Mouse (Mus musculus) testis, adult 2 months (tissue): ENCODE measurements around the gene Trim14. TPM values are rescaled to one million over a fixed set of nuclear protein-coding genes. Genes with fewer than 3 reads are reported as not detected.

Experiments used
- H3K27ac ChIP-seq: fragments of 200-500 bp; 2 replicates; pipeline ENCODE4 v1.5.1; 2012; ENCODE audit warnings: low read depth, low read length; ENCODE audit not compliant: control insufficient read depth, insufficient read depth
- H3K27me3 ChIP-seq: fragments of 200-500 bp; 2 replicates; pipeline ENCODE4 v1.6.1; 2012; ENCODE audit warnings: mild to moderate bottlenecking, low read length, moderate library complexity; ENCODE audit not compliant: control insufficient read depth, insufficient read depth
- H3K36me3 ChIP-seq: fragments of 200-500 bp; 2 replicates; pipeline ENCODE4 v1.6.1; 2012; ENCODE audit warnings: mild to moderate bottlenecking, low read length; ENCODE audit not compliant: control insufficient read depth, insufficient read depth
- H3K4me1 ChIP-seq: fragments of 200-500 bp; 2 replicates; pipeline ENCODE4 v1.6.1; 2012; ENCODE audit warnings: low read length; ENCODE audit not compliant: control insufficient read depth, insufficient read depth
- H3K4me3 ChIP-seq: fragments of 200-500 bp; 2 replicates; pipeline ENCODE4 v1.5.1; 2012; ENCODE audit warnings: low read depth, mild to moderate bottlenecking, low read length, moderate library complexity, mixed read lengths; ENCODE audit not compliant: control insufficient read depth
- CTCF ChIP-seq: fragments of 200-500 bp; IDR thresholded peaks from 2 replicates; pipeline ENCODE4 v1.5.1; 2012; ENCODE audit warnings: low read depth, mild to moderate bottlenecking, inconsistent platforms, low read length, moderate library complexity; ENCODE audit not compliant: control insufficient read depth, insufficient read depth, insufficient replicate concordance
- POLR2A ChIP-seq: fragments of 200-500 bp; IDR thresholded peaks from 2 replicates; pipeline ENCODE4 v1.6.1; 2012; ENCODE audit warnings: low read depth, mild to moderate bottlenecking, inconsistent platforms, low read length, moderate library complexity; ENCODE audit not compliant: control insufficient read depth
- polyA plus RNA-seq: library from polyadenylated mRNA; depleted of rRNA; stranded (reverse); fragments of >200 nt; gene quantifications from 2 replicates; pipeline ENCODE4 v1.2.3, GENCODE M21; 2012

The Trim14 gene
- polyA plus RNA-seq, 1 experiment = 6.4 TPM

DNA sequence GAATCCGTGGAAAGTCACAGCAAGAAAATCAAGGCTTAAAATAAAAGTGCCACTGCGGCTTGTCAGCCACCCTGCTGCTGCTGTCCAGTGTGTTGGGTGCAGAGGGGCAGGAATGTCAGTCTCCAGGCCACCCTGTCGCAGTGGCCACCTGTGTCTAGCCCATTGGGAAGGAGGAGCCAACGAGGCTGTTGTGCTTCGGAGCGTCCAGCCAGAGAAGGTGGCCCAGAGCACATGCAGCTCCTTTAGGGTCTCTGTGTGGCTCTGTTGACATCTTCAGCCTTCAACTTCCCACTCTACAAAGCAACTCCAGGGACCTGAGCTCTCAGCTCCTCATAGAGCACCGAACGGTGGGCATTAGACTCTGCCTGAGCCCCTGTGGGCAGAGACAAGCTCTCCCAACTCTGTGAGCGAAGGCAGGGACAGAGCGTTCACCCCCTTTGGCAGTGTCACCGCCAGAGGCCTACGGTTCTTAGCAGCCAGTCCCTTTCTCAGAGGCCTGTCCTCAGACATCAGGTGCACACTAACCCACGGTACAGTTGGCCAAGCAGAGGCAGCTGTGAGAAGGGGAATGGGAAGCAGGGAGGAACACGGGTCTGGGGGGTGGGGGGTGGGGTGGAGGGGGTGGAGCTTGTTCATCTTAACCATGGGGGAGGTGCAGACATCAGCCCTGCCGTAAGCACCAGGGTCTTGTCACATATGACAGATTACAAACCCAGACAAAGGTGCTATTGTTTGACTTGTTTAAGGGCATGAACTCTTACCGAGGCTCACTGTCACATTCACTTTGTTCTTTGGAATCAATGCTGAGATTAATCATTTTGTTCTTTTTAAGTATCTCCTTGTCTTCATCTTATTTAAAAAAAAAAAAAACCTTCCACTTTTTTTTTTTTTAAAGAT, 33.1 kb downstream of the Trim14 start:
- Histone ChIP-seq H3K27me3 (no peaks in the 10 kb centered on the region), H3K36me3 (no peaks in the 10 kb centered on the region), H3K4me1 (peaks cover 7% of the 10 kb centered on the region)

GRCm38 (mm10) chr4:46498976-46499375, 37.0 kb downstream of the Trim14 start:
- no peaks in the 10 kb centered on the region for H3K4me1 ChIP-seq
- no peak overlapping the region for H3K4me3 ChIP-seq
- no peaks in the 10 kb centered on the region for H3K27me3 ChIP-seq
- peak; percentile 27; the same call in 1 of the 2 replicates for TF ChIP-seq CTCF
- no peak for TF ChIP-seq POLR2A
- no peaks in the 10 kb centered on the region for H3K36me3 ChIP-seq
- no peak overlapping the region for H3K27ac ChIP-seq

More for the DNA sequence above, 33.1 kb downstream of the Trim14 start:
- Histone ChIP-seq H3K4me3 (no peak overlapping the region), H3K27ac (no peak overlapping the region)
- TF ChIP-seq CTCF (no peak), POLR2A (no peak)

DNA sequence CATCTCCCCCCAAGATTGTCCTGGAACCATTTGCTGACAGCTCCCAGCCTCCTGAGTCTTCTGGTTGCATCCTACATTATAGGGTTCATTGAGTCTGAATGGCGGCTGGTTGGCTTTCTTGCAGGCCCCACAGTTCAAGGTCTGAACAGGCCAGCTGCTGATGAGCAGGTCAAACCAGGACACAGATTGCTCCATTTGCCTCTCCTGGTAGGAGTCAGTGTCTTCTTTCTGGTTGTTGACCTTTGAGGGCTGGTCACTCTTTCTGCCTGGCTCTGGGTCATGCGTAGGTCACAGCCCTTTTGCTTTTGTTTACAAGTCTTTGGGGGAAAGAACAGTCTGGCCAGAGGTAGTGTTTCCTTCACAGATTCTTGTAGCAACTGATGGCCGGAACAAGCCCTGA, 37.4 kb downstream of the Trim14 start:
- no peak for TF ChIP-seq CTCF
- no peak for TF ChIP-seq POLR2A
- no peaks in the 10 kb centered on the region for H3K4me1 ChIP-seq
- no peaks in the 10 kb centered on the region for H3K27me3 ChIP-seq
- H3K4me3 ChIP-seq = no peak overlapping the region
- no peaks in the 10 kb centered on the region for H3K36me3 ChIP-seq
- no peak overlapping the region for H3K27ac ChIP-seq

DNA sequence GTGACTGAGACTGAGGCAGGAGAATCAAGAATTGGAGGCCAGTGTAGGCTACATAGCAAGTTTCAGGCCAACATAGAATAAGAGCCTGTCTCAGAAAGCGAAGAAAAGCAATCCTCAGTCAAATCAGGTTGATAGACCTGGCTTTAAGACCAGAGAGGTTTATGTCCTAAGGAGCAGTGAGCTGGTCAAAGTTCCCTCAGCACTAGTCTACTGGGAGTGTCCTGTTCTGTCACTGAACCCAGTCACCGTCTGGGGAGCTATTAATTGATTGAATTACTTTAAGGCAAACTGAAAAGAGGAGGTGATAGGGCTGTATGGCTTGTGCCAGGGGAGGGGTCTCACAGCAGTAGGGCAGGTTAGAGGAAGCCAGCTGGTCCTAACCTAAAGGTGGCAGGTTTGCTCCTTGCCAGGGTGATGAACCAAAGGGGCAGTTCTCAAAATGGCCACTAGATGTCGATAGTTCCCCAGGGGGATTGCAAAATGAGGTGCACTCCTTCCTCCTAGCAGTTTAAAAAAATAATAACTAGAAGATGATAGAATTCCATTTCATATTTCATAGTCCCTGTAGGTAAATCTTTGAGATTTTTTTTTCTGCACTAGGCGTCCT, 38.6 kb downstream of the Trim14 start:
- no peak for TF ChIP-seq POLR2A
- peak; percentile 71; the same call in 1 of the 2 replicates for TF ChIP-seq CTCF
- H3K27me3 ChIP-seq = no peaks in the 10 kb centered on the region
- no peak overlapping the region for H3K4me3 ChIP-seq

GRCm38 (mm10) chr4:46495543-46495942, 40.4 kb downstream of the Trim14 start:
- Histone ChIP-seq H3K27ac (no peak overlapping the region), H3K4me3 (no peak overlapping the region), H3K4me1 (no peaks in the 10 kb centered on the region), H3K36me3 (no peaks in the 10 kb centered on the region), H3K27me3 (no peaks in the 10 kb centered on the region)
- TF ChIP-seq POLR2A (no peak), CTCF (no peak)

More for the DNA sequence above, 38.6 kb downstream of the Trim14 start:
- Histone ChIP-seq H3K36me3 (no peaks in the 10 kb centered on the region), H3K4me1 (no peaks in the 10 kb centered on the region), H3K27ac (no peak overlapping the region)

DNA sequence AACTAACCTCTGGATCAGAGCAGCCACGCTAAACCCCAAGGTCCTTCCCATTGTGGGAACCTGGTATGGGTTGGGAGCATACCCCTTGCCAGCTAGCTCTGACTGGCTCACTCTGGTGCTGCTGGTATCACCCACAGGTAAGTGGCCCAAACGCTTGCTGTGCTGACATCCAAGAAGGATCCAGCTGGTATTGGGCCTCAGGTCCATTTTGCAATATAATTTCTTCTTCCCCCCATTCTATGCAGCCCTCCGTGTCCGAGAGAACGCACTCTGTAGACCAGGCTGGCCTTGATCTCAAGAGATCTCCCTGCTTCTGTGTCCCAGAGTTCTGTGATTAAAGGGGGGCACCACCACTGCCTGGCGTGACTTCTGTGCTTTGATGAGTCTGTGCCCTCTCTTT, 42.9 kb downstream of the Trim14 start:
- TF ChIP-seq CTCF = no peak
- no peak for TF ChIP-seq POLR2A
- Histone ChIP-seq H3K27me3 (no peaks in the 10 kb centered on the region), H3K4me3 (no peak overlapping the region), H3K4me1 (peaks cover 5% of the 10 kb centered on the region), H3K27ac (no peak overlapping the region), H3K36me3 (no peaks in the 10 kb centered on the region)

DNA sequence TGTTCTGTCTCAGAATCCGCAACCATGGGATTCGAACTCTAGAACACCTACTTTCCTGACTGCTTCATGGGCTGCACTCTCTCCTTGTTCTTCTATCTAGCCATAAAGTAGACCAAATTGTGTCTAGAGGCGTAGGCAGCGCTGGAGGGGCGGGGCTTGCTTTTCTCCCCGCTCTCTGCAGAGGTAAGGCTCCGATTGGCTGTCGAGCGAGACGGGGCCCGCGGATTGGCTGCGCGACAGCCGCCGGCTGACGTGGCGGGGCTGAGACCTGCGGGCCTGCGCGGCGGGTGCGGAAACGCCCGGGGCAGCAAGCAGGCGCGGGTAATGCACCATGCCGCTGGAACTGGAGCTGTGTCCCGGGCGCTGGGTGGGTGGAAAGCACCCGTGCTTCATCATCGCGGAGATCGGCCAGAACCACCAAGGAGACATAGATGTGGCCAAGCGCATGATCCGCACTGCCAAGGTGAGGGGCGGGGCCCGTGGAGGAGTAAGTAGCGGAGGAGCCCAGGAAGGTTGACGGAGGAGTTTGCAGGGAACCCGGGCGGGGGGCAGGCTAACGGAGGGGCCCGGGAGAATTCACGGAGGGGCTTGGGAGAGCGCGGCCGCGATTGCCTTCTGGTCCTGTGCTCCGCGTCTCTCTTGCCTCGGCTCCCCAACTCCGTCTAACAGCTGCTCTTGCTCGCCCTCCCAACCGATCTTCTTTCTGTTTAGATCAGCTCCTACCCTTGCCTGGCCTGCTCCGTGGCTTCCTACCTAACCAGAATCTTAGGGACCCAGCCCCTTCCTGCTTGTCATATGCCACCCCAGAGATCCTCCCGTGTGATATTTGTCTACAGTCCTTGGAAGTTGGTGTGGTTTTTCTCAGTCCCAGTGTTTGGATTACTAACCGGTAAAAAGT, 46.7 kb downstream of the Trim14 start, which contains the start of gene Nans:
Nans (plus strand) TSS at position 221 of the 898 bp plus-strand sequence.
- peaks cover 11% of the 10 kb centered on the region for H3K4me1 ChIP-seq
- H3K27me3 ChIP-seq = no peaks in the 10 kb centered on the region
- TF ChIP-seq POLR2A = peak; percentile 18; the same call in 1 of the 2 replicates
- no peak for TF ChIP-seq CTCF
- H3K27ac ChIP-seq = peak within 1 kb of the TSS; percentile 39; the same call in 1 of the 2 replicates
- peak within 1 kb of the TSS; percentile 88 for H3K4me3 ChIP-seq
- H3K36me3 ChIP-seq = no peaks in the 10 kb centered on the region
